Mouse (Mus musculus): ENCODE results near the gene Eif3l. TPM values are rescaled to one million over a fixed set of nuclear protein-coding genes. Genes with fewer than 3 reads are reported as not detected.

Eif3l gene
- polyA plus RNA-seq, 1 experiment, result 172 TPM

GRCm38 (mm10) chr15:79098868-79099267, 23.9 kb downstream of the Eif3l start:
- H3K27me3 ChIP-seq (replicated peaks; ENCODE audit: control insufficient read depth, insufficient read depth, low read length), result no peaks in the 10 kb centered on the region
- H3K4me3 ChIP-seq (ENCODE audit: insufficient read depth, low read depth, low read length), result no peak overlapping the region
- 54% methylated on average over 7 of the region's 7 CpGs for WGBS
- H3K36me3 ChIP-seq (ENCODE audit: control insufficient read depth, insufficient read depth, low read length), result no peaks in the 10 kb centered on the region
- H3K4me1 ChIP-seq (ENCODE audit: control insufficient read depth, insufficient read depth, low read length), result peaks cover 24% of the 10 kb centered on the region
- H3K27ac ChIP-seq (ENCODE audit: insufficient read depth, low read depth, low read length), result peak overlapping the region; percentile 79
- TF ChIP-seq POLR2A (IDR thresholded peaks at IDR 0.05; ENCODE audit: low read depth, low read length) (no peak), CTCF (conservative IDR thresholded peaks at IDR 0.05; ENCODE audit: insufficient read depth, insufficient read length, low read depth, low read length) (no peak)
- DNase-seq, result peak; percentile 88

GRCm38 (mm10) chr15:79099456-79099855, 24.5 kb downstream of the Eif3l start:
- 70% methylated on average over 4 of the region's 4 CpGs for WGBS
- TF ChIP-seq POLR2A (IDR thresholded peaks at IDR 0.05; ENCODE audit: low read depth, low read length) (no peak), CTCF (conservative IDR thresholded peaks at IDR 0.05; ENCODE audit: insufficient read depth, insufficient read length, low read depth, low read length) (no peak)

GRCm38 (mm10) chr15:79100391-79100790, 25.4 kb downstream of the Eif3l start:
- Histone ChIP-seq H3K4me3 (ENCODE audit: insufficient read depth, low read depth, low read length) (no peak overlapping the region), H3K36me3 (ENCODE audit: control insufficient read depth, insufficient read depth, low read length) (no peaks in the 10 kb centered on the region), H3K4me1 (ENCODE audit: control insufficient read depth, insufficient read depth, low read length) (peaks cover 24% of the 10 kb centered on the region), H3K27me3 (replicated peaks; ENCODE audit: control insufficient read depth, insufficient read depth, low read length) (no peaks in the 10 kb centered on the region), H3K27ac (ENCODE audit: insufficient read depth, low read depth, low read length) (peak overlapping the region; percentile 39)
- DNase-seq, result no peak
- 91% methylated on average over 4 of the region's 4 CpGs for WGBS
- TF ChIP-seq POLR2A (IDR thresholded peaks at IDR 0.05; ENCODE audit: low read depth, low read length) (no peak), CTCF (conservative IDR thresholded peaks at IDR 0.05; ENCODE audit: insufficient read depth, insufficient read length, low read depth, low read length) (no peak)

More at GRCm38 (mm10) chr15:79099456-79099855, 24.5 kb downstream of the Eif3l start:
- Histone ChIP-seq H3K27ac (ENCODE audit: insufficient read depth, low read depth, low read length) (peak overlapping the region; percentile 39), H3K27me3 (replicated peaks; ENCODE audit: control insufficient read depth, insufficient read depth, low read length) (no peaks in the 10 kb centered on the region), H3K4me1 (ENCODE audit: control insufficient read depth, insufficient read depth, low read length) (peaks cover 24% of the 10 kb centered on the region), H3K4me3 (ENCODE audit: insufficient read depth, low read depth, low read length) (no peak overlapping the region), H3K36me3 (ENCODE audit: control insufficient read depth, insufficient read depth, low read length) (no peaks in the 10 kb centered on the region)
- DNase-seq, result peak; percentile 80

GRCm38 (mm10) chr15:79101531-79101930, 26.6 kb downstream of the Eif3l start:
- Histone ChIP-seq H3K36me3 (ENCODE audit: control insufficient read depth, insufficient read depth, low read length) (no peaks in the 10 kb centered on the region), H3K4me1 (ENCODE audit: control insufficient read depth, insufficient read depth, low read length) (peaks cover 17% of the 10 kb centered on the region), H3K27ac (ENCODE audit: insufficient read depth, low read depth, low read length) (no peak overlapping the region), H3K4me3 (ENCODE audit: insufficient read depth, low read depth, low read length) (no peak overlapping the region), H3K27me3 (replicated peaks; ENCODE audit: control insufficient read depth, insufficient read depth, low read length) (no peaks in the 10 kb centered on the region)
- no peak for TF ChIP-seq CTCF (conservative IDR thresholded peaks at IDR 0.05; ENCODE audit: insufficient read depth, insufficient read length, low read depth, low read length)
- no peak for TF ChIP-seq POLR2A (IDR thresholded peaks at IDR 0.05; ENCODE audit: low read depth, low read length)
- no peak for DNase-seq

- TF ChIP-seq CTCF (conservative IDR thresholded peaks at IDR 0.05; ENCODE audit: insufficient read depth, insufficient read length, low read depth, low read length) (no peak), POLR2A (IDR thresholded peaks at IDR 0.05; ENCODE audit: low read depth, low read length) (no peak)
- no peak overlapping the region for H3K4me3 ChIP-seq (ENCODE audit: insufficient read depth, low read depth, low read length)
- H3K4me1 ChIP-seq (ENCODE audit: control insufficient read depth, insufficient read depth, low read length), result peaks cover 1% of the 10 kb centered on the region; the same call in 1 of the 2 replicates
- no peak overlapping the region for H3K27ac ChIP-seq (ENCODE audit: insufficient read depth, low read depth, low read length)
- H3K36me3 ChIP-seq (ENCODE audit: control insufficient read depth, insufficient read depth, low read length), result no peaks in the 10 kb centered on the region
- DNase-seq, result no peak
- no peaks in the 10 kb centered on the region for H3K27me3 ChIP-seq (replicated peaks; ENCODE audit: control insufficient read depth, insufficient read depth, low read length)
- WGBS, result 83% methylated on average over 10 of the region's 10 CpGs
Measured at GRCm38 (mm10) chr15:79103264-79103663, 28.3 kb downstream of the Eif3l start.

GRCm38 (mm10) chr15:79105804-79106203, 30.8 kb downstream of the Eif3l start:
- peaks cover 5% of the 10 kb centered on the region for H3K4me1 ChIP-seq (ENCODE audit: control insufficient read depth, insufficient read depth, low read length)
- no peaks in the 10 kb centered on the region for H3K27me3 ChIP-seq (replicated peaks; ENCODE audit: control insufficient read depth, insufficient read depth, low read length)
- WGBS, result 79% methylated on average over 2 of the region's 2 CpGs
- no peak for DNase-seq
- TF ChIP-seq CTCF (conservative IDR thresholded peaks at IDR 0.05; ENCODE audit: insufficient read depth, insufficient read length, low read depth, low read length), result no peak
- TF ChIP-seq POLR2A (IDR thresholded peaks at IDR 0.05; ENCODE audit: low read depth, low read length), result no peak
- no peak overlapping the region for H3K27ac ChIP-seq (ENCODE audit: insufficient read depth, low read depth, low read length)
- H3K36me3 ChIP-seq (ENCODE audit: control insufficient read depth, insufficient read depth, low read length), result no peaks in the 10 kb centered on the region
- no peak overlapping the region for H3K4me3 ChIP-seq (ENCODE audit: insufficient read depth, low read depth, low read length)

- 45% methylated on average over 7 of the region's 7 CpGs for WGBS
- TF ChIP-seq POLR2A (IDR thresholded peaks at IDR 0.05; ENCODE audit: low read depth, low read length), result no peak
- TF ChIP-seq CTCF (conservative IDR thresholded peaks at IDR 0.05; ENCODE audit: insufficient read depth, insufficient read length, low read depth, low read length), result no peak
- H3K27ac ChIP-seq (ENCODE audit: insufficient read depth, low read depth, low read length), result no peak overlapping the region
- no peaks in the 10 kb centered on the region for H3K36me3 ChIP-seq (ENCODE audit: control insufficient read depth, insufficient read depth, low read length)
- no peak for DNase-seq
- no peak overlapping the region for H3K4me3 ChIP-seq (ENCODE audit: insufficient read depth, low read depth, low read length)
- H3K4me1 ChIP-seq (ENCODE audit: control insufficient read depth, insufficient read depth, low read length), result peaks cover 12% of the 10 kb centered on the region
- no peaks in the 10 kb centered on the region for H3K27me3 ChIP-seq (replicated peaks; ENCODE audit: control insufficient read depth, insufficient read depth, low read length)
Measured at GRCm38 (mm10) chr15:79107966-79108365, 33.0 kb downstream of the Eif3l start.

Measured in kidney, adult 2 months (tissue).